Mouse (Mus musculus) layer of hippocampus, postnatal 25 days (tissue): ENCODE measurements at regions not wholly inside any gene's neighbourhood (a gene's known extent, or its start where the extent isn't known, plus 50 kb on each side); places are given as distances from the start of the nearest gene placed in this dataset.

Experiments used
- DNase-seq, 2 experiments: peaks; one replicate each; pipeline ENCODE4 v3.0.0; 2022; ENCODE audit warnings: mixed read lengths in 2 of 2, low spot score in 1 of 2; ENCODE audit errors: extremely low spot score in 1 of 2

DNA sequence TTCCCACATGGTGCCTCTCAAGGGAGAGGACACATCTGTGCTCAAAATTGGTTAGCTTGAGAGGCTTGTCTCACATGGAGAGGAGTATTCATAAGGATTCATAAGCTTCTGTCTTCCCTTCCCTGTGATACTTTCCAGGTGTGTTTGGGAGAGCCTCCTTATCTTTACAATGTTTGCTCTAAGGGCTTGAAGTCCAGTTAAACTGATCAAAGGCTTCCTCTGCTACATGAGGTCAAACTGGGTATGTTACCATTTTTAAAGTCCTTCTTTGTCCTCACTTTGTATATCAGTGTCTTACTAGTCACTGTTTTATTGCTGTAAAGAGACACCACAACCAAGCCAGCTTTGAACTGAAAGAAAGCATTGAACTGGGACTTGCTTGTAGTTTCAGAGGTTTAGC lies 98.1 kb upstream of the Mphosph6 start:
- DNase-seq, result no peak

DNA sequence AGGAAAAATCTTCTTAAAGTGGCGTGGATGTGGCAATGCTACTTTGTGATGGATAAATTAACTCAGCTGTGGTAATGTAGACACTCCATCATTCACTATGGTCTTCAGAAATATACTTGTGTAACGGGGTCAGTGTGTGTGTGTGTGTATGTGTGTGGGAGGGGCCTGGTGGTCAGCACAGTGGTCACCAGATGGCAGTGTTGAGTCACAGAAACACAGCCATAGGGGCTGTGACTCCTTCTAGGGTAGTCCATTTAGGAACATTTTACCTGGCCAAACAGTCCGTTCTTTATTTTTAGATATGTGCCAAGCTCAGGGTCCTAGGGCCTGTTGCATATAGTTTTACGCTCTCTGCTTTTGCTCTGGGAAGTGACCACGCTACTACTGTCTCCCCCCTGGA lies 96.3 kb upstream of the Mphosph6 start:
- peak in 1 of 2 experiments; percentile 33 for DNase-seq

DNA sequence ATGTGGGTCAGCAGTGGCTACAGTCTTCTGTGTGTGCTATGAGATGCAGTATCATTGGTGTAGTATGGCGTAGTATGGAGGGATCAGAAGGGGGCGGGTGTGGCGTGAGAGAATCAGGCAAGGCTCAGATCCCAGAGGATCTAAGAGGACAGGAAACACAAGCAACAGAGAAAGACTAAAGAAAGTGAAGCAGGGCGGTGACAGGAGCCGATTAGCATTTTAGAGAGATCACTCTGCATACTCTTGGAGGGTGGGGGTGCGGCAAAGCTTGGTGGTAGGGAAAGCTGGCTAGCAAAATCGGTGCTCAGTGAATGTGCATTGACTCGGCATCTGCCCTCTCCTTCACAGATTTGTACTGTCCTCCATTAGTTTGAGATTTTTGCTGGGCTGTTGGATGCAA lies 93.1 kb upstream of the Mphosph6 start:
- DNase-seq, result no peak

DNA sequence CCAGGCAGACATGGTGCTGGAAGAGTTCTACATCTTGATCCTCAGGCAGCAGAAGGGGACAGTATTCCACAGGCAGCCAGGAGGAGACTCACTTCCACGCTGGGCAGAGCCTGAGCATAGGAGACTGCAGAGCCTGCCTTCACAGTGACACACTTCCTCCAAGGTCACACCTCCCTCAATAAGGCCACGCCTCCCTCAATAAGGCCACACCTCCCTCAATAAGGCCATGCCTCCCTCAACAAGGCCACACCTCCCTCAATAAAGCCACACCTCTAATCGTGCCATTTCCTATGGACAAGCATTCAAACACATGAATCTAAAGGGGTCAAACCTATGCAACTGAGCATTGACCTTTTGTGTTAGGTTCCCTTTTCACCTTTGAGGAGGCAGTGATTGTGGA lies 88.5 kb upstream of the Mphosph6 start:
- no peak for DNase-seq

DNA sequence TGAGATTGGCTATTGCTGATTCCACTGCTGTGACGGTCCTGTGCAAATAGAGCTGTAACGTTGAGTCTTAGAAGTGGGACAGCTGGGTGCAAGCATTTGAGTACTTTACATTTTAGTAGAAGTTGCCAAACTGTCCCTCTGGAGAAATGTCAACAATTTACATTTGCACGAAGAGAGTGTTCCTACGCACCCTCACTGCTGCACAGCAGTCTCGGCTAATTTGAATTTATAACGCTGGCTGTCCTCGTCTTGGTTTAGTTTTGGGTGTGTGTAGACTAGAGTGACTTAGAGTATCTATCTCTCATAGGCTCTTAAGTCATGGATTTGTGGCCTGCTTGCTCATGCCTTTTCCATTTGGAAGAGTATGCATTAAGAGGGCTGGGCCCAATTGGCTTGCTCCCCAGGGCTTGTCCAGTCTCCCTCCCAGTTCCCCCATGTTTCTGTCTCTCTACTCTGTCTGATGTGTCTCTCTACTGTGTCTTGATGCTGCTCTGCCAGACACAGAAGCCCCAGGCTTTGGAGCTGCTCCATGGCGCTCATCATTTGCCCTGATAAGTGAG lies 79.8 kb upstream of the Mphosph6 start:
- no peak for DNase-seq

DNA sequence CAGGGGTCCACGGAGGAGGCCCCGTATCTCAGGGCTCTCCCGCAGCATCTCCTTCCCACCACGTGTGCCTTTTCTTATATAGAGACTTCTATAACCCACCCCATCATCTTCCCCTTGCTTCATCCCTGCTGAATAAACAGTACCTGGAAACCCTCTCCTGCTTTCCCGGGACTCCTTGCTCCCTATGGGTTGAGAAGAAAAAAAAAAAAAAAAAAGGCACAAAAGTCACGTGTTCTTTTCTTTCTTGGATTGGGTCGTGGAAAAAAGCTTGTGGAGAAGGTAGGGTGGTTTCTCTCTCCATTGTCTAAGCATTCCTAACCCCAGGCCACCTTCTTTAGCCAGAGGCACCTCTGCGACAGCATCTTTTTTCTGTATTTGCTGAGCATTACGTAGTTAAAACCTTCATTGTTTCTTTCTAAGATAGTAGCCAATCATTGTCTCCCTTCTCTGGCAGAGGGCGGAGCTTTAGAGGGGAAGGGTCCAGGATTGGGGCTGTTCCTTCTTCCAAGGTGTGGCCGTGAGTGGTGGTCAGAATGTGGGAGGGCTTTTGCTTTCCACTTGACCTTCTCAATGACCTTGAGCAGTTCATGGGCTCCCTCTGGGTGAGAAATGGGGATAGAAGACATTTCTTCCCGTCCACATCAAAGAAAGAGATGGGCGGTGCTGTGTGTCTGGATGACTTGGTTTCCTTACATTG lies 78.7 kb upstream of the Mphosph6 start:
- no peak for DNase-seq

DNA sequence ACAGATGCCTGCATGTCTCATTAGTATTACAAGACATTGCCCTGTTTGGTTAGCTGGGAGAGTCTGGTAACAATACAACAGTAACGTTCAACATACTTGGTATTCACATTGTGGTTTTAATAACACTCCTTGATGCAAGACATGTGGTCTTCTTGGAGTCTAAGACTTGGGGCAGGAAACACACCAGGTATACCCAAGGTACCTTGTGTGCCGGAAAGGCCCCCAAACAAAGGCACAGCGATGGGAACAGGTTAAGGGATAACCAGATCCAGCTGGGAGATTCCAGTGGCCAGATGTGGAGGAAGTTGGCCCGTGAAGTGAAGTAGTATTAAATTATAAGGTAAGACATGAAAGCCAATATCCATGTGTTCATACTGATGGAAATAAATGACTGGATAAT lies 71.9 kb upstream of the Mphosph6 start:
- DNase-seq, result no peak

DNA sequence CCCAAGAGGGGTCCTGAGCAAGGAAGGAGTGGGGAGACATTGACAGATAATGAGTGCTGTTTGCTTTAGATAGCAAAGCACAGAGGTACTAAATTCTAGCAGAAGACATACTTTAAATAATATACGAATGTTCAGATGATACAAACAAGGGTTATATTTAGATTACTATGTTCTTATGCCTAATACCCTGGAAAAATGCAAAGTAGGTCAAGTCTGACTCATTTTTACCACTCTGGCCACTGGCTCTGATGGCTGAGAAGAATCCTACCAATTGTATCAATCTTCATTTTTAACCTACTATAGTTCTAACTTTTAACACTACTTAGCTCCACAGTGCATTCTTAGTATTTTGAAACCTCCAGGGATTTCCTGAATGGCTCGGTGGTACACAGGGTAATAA lies 65.4 kb upstream of the Mphosph6 start:
- no peak for DNase-seq

DNA sequence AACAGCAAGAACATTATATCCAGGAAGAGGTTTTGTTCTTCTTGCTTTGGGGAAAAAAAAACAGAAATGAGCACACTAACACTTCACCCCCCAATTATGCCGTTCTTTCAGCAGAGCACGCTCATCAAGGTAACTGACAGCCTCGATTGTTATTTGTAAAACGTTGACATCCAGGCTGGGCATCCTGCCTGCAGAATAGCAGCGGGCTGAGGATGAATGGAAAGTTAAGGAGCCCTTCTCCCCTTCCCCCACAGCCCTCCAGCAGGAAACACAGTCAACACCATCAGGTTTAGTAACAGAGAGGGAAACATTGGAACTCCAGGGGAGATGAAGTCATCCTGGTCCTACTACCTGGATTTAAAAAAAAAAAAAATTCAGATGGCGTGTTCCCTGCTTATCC lies 63.3 kb upstream of the Mphosph6 start:
- DNase-seq, result no peak

DNA sequence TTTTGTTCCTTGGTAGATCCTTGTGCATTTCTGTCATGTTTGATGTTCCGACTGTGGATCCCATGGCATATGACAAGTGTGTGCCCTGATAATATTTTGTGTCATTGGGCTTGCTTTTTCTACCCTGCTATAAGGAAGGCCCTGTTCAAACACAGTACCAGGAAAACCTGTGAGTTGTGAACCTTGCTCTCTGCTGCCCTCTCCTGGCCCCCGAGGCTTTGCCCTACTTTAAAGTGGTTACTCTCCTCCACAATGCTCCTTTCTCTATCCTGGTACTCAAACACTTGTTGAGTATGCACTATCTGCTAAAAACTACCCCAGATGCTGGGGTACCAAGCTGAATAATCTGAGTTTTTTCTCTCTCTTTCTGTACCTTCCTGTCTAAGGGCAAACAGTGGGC lies 62.1 kb upstream of the Mphosph6 start:
- peak; percentile 23 to 80 for DNase-seq

DNA sequence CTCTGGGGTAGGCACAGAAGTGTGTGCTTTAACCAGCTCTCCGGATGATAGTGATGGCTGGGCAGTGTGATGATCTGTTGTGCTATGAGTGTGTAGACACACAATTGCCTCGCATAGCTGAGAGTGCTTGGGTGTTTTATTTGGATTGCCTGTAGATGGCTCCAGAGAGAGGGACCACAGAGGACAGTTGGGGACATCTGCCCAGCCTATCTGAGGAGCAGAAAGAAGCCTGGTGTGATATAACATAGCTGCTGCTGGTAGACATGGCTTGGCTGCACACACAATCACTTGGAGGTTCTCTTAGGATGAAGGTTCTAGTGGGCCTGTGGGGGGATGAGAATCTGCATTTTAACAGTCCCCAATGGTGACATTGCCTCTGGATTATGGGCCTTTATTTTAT lies 60.6 kb upstream of the Mphosph6 start:
- no peak for DNase-seq

DNA sequence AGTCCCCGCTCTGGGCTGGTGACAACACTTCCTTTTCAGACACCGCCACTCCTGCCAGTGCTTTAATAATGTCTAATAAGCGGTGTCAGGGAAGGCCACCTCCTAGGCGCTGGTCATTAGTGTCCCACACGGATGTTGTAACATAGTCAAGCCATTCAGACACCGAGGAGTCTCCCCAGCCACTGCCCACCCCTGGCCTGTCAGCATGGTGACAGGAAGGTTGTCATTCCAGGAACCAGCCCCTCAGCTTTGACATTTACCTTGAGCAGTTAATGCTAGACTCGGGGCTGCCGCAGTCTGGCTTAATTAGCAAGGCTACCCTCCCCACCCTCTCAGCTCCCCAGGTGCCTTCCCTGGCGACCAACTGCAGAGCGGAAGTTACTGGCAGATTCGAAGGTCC lies 58.0 kb upstream of the Mphosph6 start:
- no peak for DNase-seq

DNA sequence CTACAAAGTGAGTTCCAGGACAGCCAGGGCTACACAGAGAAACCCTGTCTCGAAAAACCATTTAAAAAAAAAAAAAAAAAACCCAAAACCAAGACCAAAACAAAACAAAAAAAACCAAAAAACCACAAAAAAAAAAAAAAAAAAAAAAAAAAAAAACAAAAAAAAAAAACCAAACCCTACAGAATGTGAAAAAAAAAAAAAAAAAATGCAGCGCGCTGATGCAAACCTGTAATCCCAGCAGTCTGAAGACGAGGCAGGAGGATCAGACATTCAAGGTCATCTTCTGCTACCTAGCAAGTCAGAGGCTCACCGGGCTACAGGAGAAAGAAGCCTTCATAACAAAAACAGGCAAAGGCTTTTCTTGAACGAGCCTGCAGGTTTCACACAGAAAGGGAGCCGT lies 57.4 kb upstream of the Mphosph6 start:
- no peak for DNase-seq

DNA sequence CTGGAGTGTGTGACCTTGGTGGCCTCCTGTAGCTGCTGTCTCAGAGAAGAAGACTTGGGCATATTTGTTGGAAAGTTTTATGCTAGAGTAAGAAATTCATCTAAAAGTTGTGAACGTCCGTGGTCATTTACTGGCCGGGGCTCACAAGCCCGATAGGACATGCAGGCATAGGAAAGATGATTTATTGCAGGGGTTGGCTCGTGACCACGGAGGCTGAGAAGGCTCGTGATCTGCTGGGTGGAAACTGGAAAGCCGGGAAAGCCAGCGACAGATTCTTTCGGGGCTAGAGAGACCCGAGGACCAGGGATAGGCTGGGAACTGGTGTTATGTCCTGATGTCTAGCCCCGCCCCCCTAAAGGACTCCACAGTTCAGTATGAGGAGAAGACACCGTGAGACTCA lies 54.4 kb upstream of the Mphosph6 start:
- no peak for DNase-seq

DNA sequence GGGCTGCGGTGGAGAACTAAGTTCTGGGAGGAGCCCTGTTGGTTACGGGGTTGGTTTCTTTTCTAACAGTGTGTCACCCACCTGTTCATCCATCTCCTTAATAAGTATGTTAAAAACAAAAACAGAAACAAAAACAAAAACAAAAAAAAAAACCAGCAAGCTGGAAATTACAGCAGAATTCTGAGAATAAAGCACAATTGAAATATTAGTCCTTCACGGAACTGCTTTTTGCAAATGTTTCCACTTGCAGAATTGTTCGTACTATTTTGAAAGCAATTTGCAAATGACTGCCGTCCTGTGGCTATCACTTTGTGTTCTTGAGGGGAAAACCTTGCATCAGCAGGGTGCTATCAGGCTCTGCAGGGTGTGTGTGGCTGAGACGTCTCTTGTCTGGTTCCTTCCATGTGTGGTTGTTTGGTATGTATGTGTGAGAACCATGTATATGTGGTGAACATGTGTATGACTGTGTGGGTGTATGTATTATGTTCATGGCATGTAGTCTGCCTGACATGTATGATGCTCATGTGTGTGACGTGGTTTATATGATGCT lies 53.3 kb upstream of the Mphosph6 start:
- DNase-seq, result no peak

DNA sequence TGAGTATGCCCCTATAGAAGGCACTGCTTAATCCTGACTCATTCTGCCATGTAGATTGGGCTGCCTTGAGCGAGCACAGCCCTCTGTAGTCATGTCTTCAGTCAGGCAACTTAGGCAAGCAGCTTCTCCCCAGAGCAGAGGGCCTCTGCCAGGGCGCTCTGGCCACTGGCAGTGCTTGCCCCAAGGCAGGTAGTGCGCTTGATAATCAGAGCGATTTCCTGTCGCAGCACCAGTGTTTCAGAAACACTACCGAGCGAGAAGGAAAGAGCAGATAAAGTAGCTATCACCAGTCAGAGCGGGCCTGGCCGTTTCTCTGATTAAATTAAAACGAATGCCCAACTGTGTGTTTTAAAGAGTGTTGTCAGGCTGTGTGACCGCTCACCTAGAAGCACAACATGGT lies 52.6 kb upstream of the Mphosph6 start:
- DNase-seq, result no peak

DNA sequence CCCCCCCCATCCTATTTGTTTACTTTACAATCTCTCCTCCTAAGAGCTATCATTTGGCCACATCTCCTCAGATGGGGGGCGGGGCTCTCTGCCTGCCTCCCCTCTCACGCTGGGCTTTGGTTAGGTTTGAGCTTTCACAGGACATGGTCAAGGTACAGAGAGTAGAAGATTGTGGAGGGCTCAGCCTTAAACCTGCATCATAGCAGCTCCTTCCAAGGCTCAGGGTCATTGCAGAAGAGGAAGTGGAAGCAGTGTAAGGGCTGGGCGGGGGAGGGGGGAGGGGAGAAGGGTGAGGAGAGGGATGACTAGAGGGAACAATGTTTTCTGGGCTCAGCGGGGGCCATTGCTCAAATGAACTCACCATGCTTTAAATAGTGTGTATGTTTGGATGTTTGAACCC lies 51.7 kb upstream of the Mphosph6 start:
- no peak for DNase-seq

DNA sequence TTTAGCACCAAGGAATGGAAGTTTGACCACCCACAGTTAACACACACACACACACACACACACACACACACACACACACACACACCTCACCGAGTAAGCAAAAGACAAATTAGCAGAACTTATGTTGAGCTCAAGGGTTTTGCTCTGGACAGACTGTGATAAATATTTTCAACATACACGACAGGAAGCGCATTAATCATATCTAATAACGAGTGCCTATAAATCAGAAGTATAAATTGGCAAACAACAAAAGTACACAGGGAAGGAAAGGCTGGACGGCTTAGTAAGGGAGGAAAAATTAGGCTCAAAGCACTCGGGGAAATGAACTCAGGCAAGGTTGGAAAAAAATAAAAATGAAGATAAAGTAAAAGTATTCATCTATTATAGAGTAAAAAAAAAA lies 50.8 kb upstream of the Mphosph6 start:
- no peak for DNase-seq
